14 mouse cellular contexts compared by ENCODE assay signal in the genomic region with DNA sequence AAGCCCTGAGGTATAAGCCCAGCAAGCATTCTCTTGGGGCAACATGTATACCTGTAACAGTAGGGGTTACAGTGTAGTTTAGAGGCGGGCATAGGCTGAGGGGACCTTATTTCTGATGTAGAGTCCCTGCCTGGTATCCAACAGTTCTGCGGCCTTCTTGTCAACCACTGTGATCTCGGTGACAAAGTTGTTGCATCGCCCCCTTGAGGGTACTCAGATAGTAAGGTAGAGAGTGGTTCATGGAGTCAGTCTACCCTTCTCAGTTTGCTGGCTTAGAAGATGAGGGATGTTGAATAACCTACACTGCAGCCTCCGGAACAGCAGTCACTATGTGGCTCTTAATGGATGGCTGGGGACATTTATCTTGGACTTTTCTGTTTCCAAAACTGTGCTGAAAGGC.
"Had no signal": no experiment of that assay in that cellular context is flagged by ENCODE, and none has a peak within 500 bp of the region (broad histone marks: within the 10 kb centered on the region; RNA-seq: fewer than 3 reads in every experiment).

No protein-coding gene starts in this region.

- H3K9me3 ChIP-seq: liver, embryonic 13.5 days; lung, embryonic 15.5 days had no signal

- H3K4me2 ChIP-seq: liver, embryonic 13.5 days; lung, embryonic 15.5 days; midbrain, embryonic 11.5 days had no signal

- H3K27ac ChIP-seq: left cerebral cortex, adult 2 months; liver, embryonic 13.5 days had no signal

- H3K4me3 ChIP-seq: left cerebral cortex, adult 2 months; liver, embryonic 13.5 days; lung, embryonic 15.5 days had no signal

- H3K36me3 ChIP-seq: liver, embryonic 13.5 days; lung, embryonic 15.5 days had no signal

- H3K9ac ChIP-seq: liver, embryonic 13.5 days; lung, embryonic 15.5 days had no signal

- H3K27me3 ChIP-seq: liver, embryonic 13.5 days; lung, embryonic 15.5 days had no signal

- DNase-seq: kidney, adult 18-20 months; kidney, postnatal 10 days; kidney, postnatal 36 days; layer of hippocampus, postnatal 36 days; liver, embryonic 13.5 days; lung, adult 18-20 months; lung, postnatal 10 days; lung, postnatal 36 days; midbrain, embryonic 14.5 days; right cerebral cortex, postnatal 25 days; thymus, adult 18-20 months had no signal
